8 mouse cellular contexts compared by ENCODE assay signal in genomic region chr12:70937150-70937549, GRCm38 (mm10). TPM values are rescaled to one million over a fixed set of nuclear protein-coding genes. Genes with fewer than 3 reads are reported as not detected.
A peak's percentile ranks its signal among the peaks of the same experiment; 100 is the strongest.
DNase-seq lines count a peak whose midpoint lies in the region; ATAC-seq and TF ChIP-seq lines count a peak whose summit lies in the region.

No protein-coding gene starts in this region.

- peak overlapping the region; percentile 58 for H3K4me2 ChIP-seq in hindbrain, postnatal 0 days (ENCODE audit: low read depth, low read length)
- peak overlapping the region; percentile 72 for H3K4me2 ChIP-seq in lung, postnatal 0 days (replicated peaks; ENCODE audit: low read depth, low read length)
- H3K4me2 ChIP-seq in stomach, embryonic 16.5 days (ENCODE audit: low read depth, low read length) = peak overlapping the region; percentile 65

- 26% methylated on average over 7 of the region's 12 CpGs for WGBS in hindbrain, postnatal 0 days
- 39% methylated on average over 6 of the region's 12 CpGs for WGBS in lung, postnatal 0 days
- 29% methylated on average over 10 of the region's 12 CpGs for whole genome bisulfite sequencing in stomach, embryonic 16.5 days

- peak; percentile 50 for ATAC-seq in hindbrain, postnatal 0 days
- peak; percentile 38 for ATAC-seq in lung, postnatal 0 days
- ATAC-seq in stomach, embryonic 16.5 days (ENCODE audit: insufficient read depth, low FRiP score) = peak; percentile 6; the same call in 1 of the 2 replicates

- H3K36me3 ChIP-seq in E14TG2a.4 (ENCODE audit: insufficient read depth, low read length) = peaks cover 4% of the 10 kb centered on the region; the same call in 1 of the 2 replicates
- no peaks in the 10 kb centered on the region for H3K36me3 ChIP-seq in hindbrain, postnatal 0 days (ENCODE audit: insufficient read depth, low read length)
- no peaks in the 10 kb centered on the region for H3K36me3 ChIP-seq in lung, postnatal 0 days (ENCODE audit: insufficient read depth, low read length)
- H3K36me3 ChIP-seq in stomach, embryonic 16.5 days (ENCODE audit: control insufficient read depth, insufficient read depth, low read length) = no peaks in the 10 kb centered on the region

- no peak for TF ChIP-seq CTCF in gastrocnemius, adult 2 months (IDR thresholded peaks at IDR 0.05)
- TF ChIP-seq CTCF in E14TG2a.4 (conservative IDR thresholded peaks at IDR 0.05; ENCODE audit: low read length) = no peak
- no peak for TF ChIP-seq CTCF in embryonic fibroblast, embryonic 13.5 days (IDR thresholded peaks at IDR 0.05; ENCODE audit: borderline replicate concordance, insufficient read depth, low read length)
- no peak for TF ChIP-seq CTCF in hindbrain, postnatal 0 days (IDR thresholded peaks at IDR 0.05; ENCODE audit: low read depth)
- TF ChIP-seq CTCF in lung, postnatal 0 days (IDR thresholded peaks at IDR 0.05) = no peak

- peak; percentile 25 for DNase-seq in gastrocnemius, adult 2 months
- no peak for DNase-seq in gastrocnemius, adult 18-20 months (ENCODE audit: low spot score)
- no peak for DNase-seq in hindbrain, postnatal 0 days (ENCODE audit: low spot score)
- no peak for DNase-seq in lung, postnatal 0 days (ENCODE audit: low spot score)
- DNase-seq in layer of hippocampus, adult 9-10 months (ENCODE audit: low spot score) = no peak

- H3K4me1 ChIP-seq in E14TG2a.4 (replicated peaks; ENCODE audit: low read depth, low read length) = peaks cover 8% of the 10 kb centered on the region
- H3K4me1 ChIP-seq in embryonic fibroblast, embryonic 13.5 days (ENCODE audit: control insufficient read depth, insufficient read depth, low read length) = no peaks in the 10 kb centered on the region
- no peaks in the 10 kb centered on the region for H3K4me1 ChIP-seq in hindbrain, postnatal 0 days (ENCODE audit: insufficient read depth, low read length)
- no peaks in the 10 kb centered on the region; the same call in 1 of the 2 replicates for H3K4me1 ChIP-seq in lung, postnatal 0 days (ENCODE audit: insufficient read depth, low read depth, low read length)
- no peaks in the 10 kb centered on the region for H3K4me1 ChIP-seq in stomach, embryonic 16.5 days (ENCODE audit: control insufficient read depth, insufficient read depth, low read length)

- H3K27me3 ChIP-seq in E14TG2a.4 (ENCODE audit: insufficient read depth, low read length) = no peaks in the 10 kb centered on the region
- no peaks in the 10 kb centered on the region for H3K27me3 ChIP-seq in hindbrain, postnatal 0 days (ENCODE audit: insufficient read depth, low read length)
- no peaks in the 10 kb centered on the region for H3K27me3 ChIP-seq in lung, postnatal 0 days (replicated peaks; ENCODE audit: insufficient read depth, low read length)
- H3K27me3 ChIP-seq in stomach, embryonic 16.5 days (ENCODE audit: control insufficient read depth, insufficient read depth, low read length) = no peaks in the 10 kb centered on the region

- peak overlapping the region; percentile 85; the same call in 1 of the 2 replicates for H3K9ac ChIP-seq in hindbrain, postnatal 0 days (replicated peaks; ENCODE audit: low read length)
- peak overlapping the region; percentile 91 for H3K9ac ChIP-seq in lung, postnatal 0 days (replicated peaks; ENCODE audit: low read depth)
- peak overlapping the region; percentile 95 for H3K9ac ChIP-seq in stomach, embryonic 16.5 days (ENCODE audit: low read length)

- intact Hi-C loops in gastrocnemius, adult 2 months (cut with DNase I) = loop anchor here (1.0 kb wide), 1 partner anchor 199 kb away; the partner anchor contains the start of genes 2700049A03Rik and Timm9

- peaks cover 48% of the 10 kb centered on the region for H3K9me3 ChIP-seq in E14TG2a.4 (ENCODE audit: low read length)
- H3K9me3 ChIP-seq in hindbrain, postnatal 0 days (ENCODE audit: low read length) = no peaks in the 10 kb centered on the region
- no peaks in the 10 kb centered on the region for H3K9me3 ChIP-seq in lung, postnatal 0 days (ENCODE audit: low read length)
- no peaks in the 10 kb centered on the region; the same call in 1 of the 2 replicates for H3K9me3 ChIP-seq in stomach, embryonic 16.5 days (replicated peaks; ENCODE audit: control insufficient read depth, low read length)

- no peak for TF ChIP-seq POLR2A in embryonic fibroblast, embryonic 13.5 days (IDR thresholded peaks at IDR 0.05; ENCODE audit: low read depth, low read length)

- no peak for TF ChIP-seq EP300 in lung, postnatal 0 days (IDR thresholded peaks at IDR 0.05)

- peak overlapping the region; percentile 96 for H3K27ac ChIP-seq in gastrocnemius, adult 2 months
- H3K27ac ChIP-seq in embryonic fibroblast, embryonic 13.5 days (ENCODE audit: insufficient read depth, low read length) = peak overlapping the region; percentile 98
- H3K27ac ChIP-seq in hindbrain, postnatal 0 days = peak overlapping the region; percentile 87
- peak overlapping the region; percentile 85 for H3K27ac ChIP-seq in lung, postnatal 0 days (ENCODE audit: low read length)
- H3K27ac ChIP-seq in stomach, embryonic 16.5 days (ENCODE audit: low read length) = peak overlapping the region; percentile 96

- H3K4me3 ChIP-seq in gastrocnemius, adult 2 months = peak overlapping the region; percentile 85
- peak overlapping the region; percentile 96 for H3K4me3 ChIP-seq in E14TG2a.4 (replicated peaks; ENCODE audit: low read length)
- peak overlapping the region; percentile 61 for H3K4me3 ChIP-seq in embryonic fibroblast, embryonic 13.5 days (ENCODE audit: insufficient read depth, low read length)
- peak overlapping the region; percentile 82 for H3K4me3 ChIP-seq in hindbrain, postnatal 0 days (ENCODE audit: low read length)
- H3K4me3 ChIP-seq in lung, postnatal 0 days (ENCODE audit: low read depth, low read length) = peak overlapping the region; percentile 93
- peak overlapping the region; percentile 94 for H3K4me3 ChIP-seq in stomach, embryonic 16.5 days (replicated peaks; ENCODE audit: low read length)

RNA-seq across cellular contexts. Expression of gene Actr10, which starts 0.5 kb away (rescaled TPM):
- total RNA-seq in gastrocnemius, adult 2 months (2021) = 10 to 100 TPM; 84.5 to 94.2 TPM
- total RNA-seq in gastrocnemius, adult 18-20 months (2021) = 100 to 1,000 TPM in 1 of 2 experiments, 10 to 100 TPM in 1; 93.2 to 103 TPM
- polyA plus RNA-seq in embryonic fibroblast, embryonic 13.5 days (2011; ENCODE audit: insufficient read length, low read depth, missing spikeins) = 230 and 238 TPM in 2 replicates
- 111 and 123 TPM in 2 replicates for total RNA-seq in hindbrain, postnatal 0 days (2014; rRNA removed)
- 173 and 176 TPM in 2 replicates for polyA plus RNA-seq in hindbrain, postnatal 0 days (2015; fragmentation: Nextera tagmentation; extraction: Ambion mirVana)
- 192 and 206 TPM in 2 replicates for polyA plus RNA-seq in lung, postnatal 0 days (2015; fragmentation: Nextera tagmentation; extraction: Ambion mirVana)
- 207 and 219 TPM in 2 replicates for polyA plus RNA-seq in stomach, embryonic 16.5 days (2015; fragmentation: Nextera tagmentation; extraction: Ambion mirVana)

RNA-seq across cellular contexts. Expression of gene Psma3, which starts 37.3 kb away (rescaled TPM):
- 100 to 1,000 TPM; 286 to 306 TPM for total RNA-seq in gastrocnemius, adult 2 months (2021)
- 100 to 1,000 TPM; 267 to 285 TPM for total RNA-seq in gastrocnemius, adult 18-20 months (2021)
- 417 and 446 TPM in 2 replicates for polyA plus RNA-seq in embryonic fibroblast, embryonic 13.5 days (2011; ENCODE audit: insufficient read length, low read depth, missing spikeins)
- 99.7 and 118 TPM in 2 replicates for total RNA-seq in hindbrain, postnatal 0 days (2014; rRNA removed)
- 533 and 543 TPM in 2 replicates for polyA plus RNA-seq in hindbrain, postnatal 0 days (2015; fragmentation: Nextera tagmentation; extraction: Ambion mirVana)
- polyA plus RNA-seq in lung, postnatal 0 days (2015; fragmentation: Nextera tagmentation; extraction: Ambion mirVana) = 375 and 418 TPM in 2 replicates
- 503 and 542 TPM in 2 replicates for polyA plus RNA-seq in stomach, embryonic 16.5 days (2015; fragmentation: Nextera tagmentation; extraction: Ambion mirVana)
